Mouse (Mus musculus) brain, embryonic 14.5 days (tissue): ENCODE results near the gene Tesk2.

Experiments
- CTCF ChIP-seq: fragments of 200-500 bp; IDR thresholded peaks from 2 replicates; pipeline ENCODE4 v1.5.1; 2012; ENCODE audit warnings: inconsistent platforms, mild to moderate bottlenecking, moderate library complexity, borderline replicate concordance; ENCODE audit not compliant: insufficient read depth, insufficient read length; ENCODE audit errors: extremely low read depth
- POLR2A ChIP-seq: fragments of 200-500 bp; IDR thresholded peaks from 2 replicates; pipeline ENCODE4 v1.6.1; 2012; ENCODE audit warnings: mild to moderate bottlenecking, inconsistent platforms, borderline replicate concordance; ENCODE audit not compliant: poor library complexity, insufficient read depth, insufficient read length, severe bottlenecking; ENCODE audit errors: extremely low read depth

GRCm38 (mm10) chr4:116676027-116676426, 44.7 kb upstream of the Tesk2 start:
- no peak for TF ChIP-seq POLR2A
- TF ChIP-seq CTCF = no peak
